Mouse (Mus musculus): Measurements from ENCODE around the gene Nfyc.

DNA sequence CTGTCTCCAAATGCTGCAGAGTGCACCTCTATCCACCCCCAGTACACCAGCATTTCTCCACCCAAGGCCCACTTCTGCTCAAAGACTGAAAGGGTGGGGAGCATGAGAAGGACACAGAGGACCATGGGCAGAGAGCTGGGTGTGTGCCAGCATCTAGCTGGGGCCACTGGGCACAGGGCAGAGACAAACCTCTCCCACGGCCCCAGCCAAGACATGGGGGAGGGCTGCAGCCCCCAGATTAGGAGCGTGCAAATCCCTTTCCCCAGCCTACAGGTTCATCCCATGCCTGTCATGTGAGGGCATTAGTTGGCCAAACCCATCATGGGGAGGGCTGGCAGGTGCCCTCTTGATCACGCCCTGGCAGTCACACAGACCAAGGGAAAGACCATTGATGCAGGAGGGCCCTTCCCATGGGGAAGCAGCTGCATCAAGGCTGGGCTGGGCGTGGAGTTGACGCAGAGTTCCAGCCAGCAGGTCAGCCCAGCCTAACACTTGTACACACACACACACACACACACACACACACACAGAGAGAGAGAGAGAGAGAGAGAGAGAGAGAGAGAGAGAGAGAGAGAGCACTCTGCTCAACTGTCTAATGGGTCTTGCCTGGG is 97.3 kb downstream of the Nfyc start:
- TF ChIP-seq TCF12 (IDR thresholded peaks at IDR 0.05; ENCODE audit: low read depth, low read length), result no peak
- TF ChIP-seq USF2 (conservative IDR thresholded peaks at IDR 0.05; ENCODE audit: low read depth, low read length), result no peak
- no peak for TF ChIP-seq CHD2 (IDR thresholded peaks at IDR 0.05; ENCODE audit: low read length)
- no peak for TF ChIP-seq MAX (IDR thresholded peaks at IDR 0.05; ENCODE audit: low read length)
- no peak for TF ChIP-seq POLR2A (IDR thresholded peaks at IDR 0.05; ENCODE audit: low read depth, low read length)
- no peak for TF ChIP-seq CTCF (conservative IDR thresholded peaks at IDR 0.05 in 1 of 2, IDR thresholded peaks at IDR 0.05 in 1 of 2; ENCODE audit: low read depth in 2 of 2, low read length in 2 of 2)
- TF ChIP-seq MAZ (IDR thresholded peaks at IDR 0.05; ENCODE audit: low read depth, low read length), result no peak

Data from CH12.LX (cell line).